Mouse (Mus musculus) bone marrow macrophage, adult 2 months (primary cell): ENCODE data around the gene Nsl1.

Experiments used
- CTCF ChIP-seq: IDR thresholded peaks from 2 replicates; pipeline ENCODE4 v1.5.1; 2012; ENCODE audit warnings: low read depth, mild to moderate bottlenecking, low read length, moderate library complexity
- POLR2A ChIP-seq: IDR thresholded peaks from 2 replicates; pipeline ENCODE4 v1.6.1; 2012; ENCODE audit warnings: mild to moderate bottlenecking, low read depth, low read length, borderline replicate concordance

DNA sequence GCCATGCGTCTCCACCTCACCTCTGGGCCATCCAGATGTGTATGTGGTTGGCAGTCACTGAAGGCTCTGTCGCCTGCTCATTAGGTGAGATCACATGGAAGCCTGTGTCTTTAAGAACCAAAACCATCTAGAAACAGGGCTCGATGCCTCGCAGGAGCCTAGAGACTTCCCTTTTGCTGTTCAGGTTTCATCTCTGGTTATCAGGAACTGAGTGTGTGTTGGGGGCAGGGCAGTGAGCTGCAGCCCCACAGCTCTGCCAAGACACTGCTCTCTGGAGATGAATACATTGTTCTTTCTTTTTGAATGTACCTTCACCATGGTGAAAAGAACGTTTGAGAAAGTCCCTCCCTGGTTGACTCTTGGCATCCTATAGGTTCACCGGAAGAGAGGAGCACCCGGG lies 52.1 kb downstream of the Nsl1 start:
- no peak for TF ChIP-seq POLR2A
- no peak for TF ChIP-seq CTCF
